Mouse (Mus musculus) adrenal gland, adult (tissue): ENCODE measurements around the gene Mrps11.

Experiments used
- DNase-seq, 2 experiments: peaks; one replicate each; pipeline ENCODE4 v3.0.0; 2022 to 2023; ENCODE audit warnings: low spot score in 1 of 2; ENCODE audit not compliant: inconsistent age in 2 of 2

Mrps11 gene

GRCm38 (mm10) chr7:78791359-78792222 lies 8.7 kb downstream of the Mrps11 start:
- DNase-seq: peak; percentile 67 to 90

GRCm38 (mm10) chr7:78793895-78794570 lies 11.1 kb downstream of the Mrps11 start:
- DNase-seq: peak in 1 of 2 experiments; percentile 51

GRCm38 (mm10) chr7:78794571-78795092 lies 11.7 kb downstream of the Mrps11 start:
- DNase-seq: peak; percentile 46 to 80

GRCm38 (mm10) chr7:78796624-78797023 lies 13.7 kb downstream of the Mrps11 start:
- DNase-seq: no peak

GRCm38 (mm10) chr7:78797843-78798455 lies 15.0 kb downstream of the Mrps11 start:
- peak in 1 of 2 experiments; percentile 33 for DNase-seq

GRCm38 (mm10) chr7:78799730-78800496 lies 17.0 kb downstream of the Mrps11 start:
- DNase-seq: no peak

- DNase-seq: peak in 1 of 2 experiments; percentile 56
Observed at GRCm38 (mm10) chr7:78803841-78804240, 20.9 kb downstream of the Mrps11 start.

GRCm38 (mm10) chr7:78807192-78807591 lies 24.3 kb downstream of the Mrps11 start:
- DNase-seq: peak in 1 of 2 experiments; percentile 67

- DNase-seq: peak in 1 of 2 experiments; percentile 56
Observed at GRCm38 (mm10) chr7:78813791-78814190, 30.9 kb downstream of the Mrps11 start.

GRCm38 (mm10) chr7:78814766-78815165 lies 31.8 kb downstream of the Mrps11 start:
- DNase-seq: no peak

GRCm38 (mm10) chr7:78818336-78818735 lies 35.4 kb downstream of the Mrps11 start:
- peak in 1 of 2 experiments; percentile 33 for DNase-seq

- peak; percentile 35 to 48 for DNase-seq
Observed at GRCm38 (mm10) chr7:78826682-78827385, 43.9 kb downstream of the Mrps11 start.

- DNase-seq: peak; percentile 72 to 73
Observed at GRCm38 (mm10) chr7:78827749-78828362, 44.9 kb downstream of the Mrps11 start.

- no peak for DNase-seq
Observed at GRCm38 (mm10) chr7:78835656-78836055, 52.7 kb downstream of the Mrps11 start.

GRCm38 (mm10) chr7:78837250-78837649 lies 54.3 kb downstream of the Mrps11 start:
- no peak for DNase-seq

GRCm38 (mm10) chr7:78841601-78842000 lies 58.7 kb downstream of the Mrps11 start:
- DNase-seq: no peak
